Mouse (Mus musculus) urinary bladder, postnatal 0 days (tissue): ENCODE measurements around the gene Vmn1r70. TPM values are rescaled to one million over a fixed set of nuclear protein-coding genes. Genes with fewer than 3 reads are reported as not detected.

Experiments
- polyA plus RNA-seq: library from polyadenylated mRNA; unstranded; fragments of >200 nt; fragmentation: Nextera tagmentation; extraction: Ambion mirVana; gene quantifications from 2 replicates; pipeline ENCODE4 v1.2.1, GENCODE M21; 2015

Gene Vmn1r70
- polyA plus RNA-seq, result not detected in 2 replicates

GRCm38 (mm10) chr7:10631232-10631631 is at the start of gene Vmn1r70:
Vmn1r70 (plus strand) TSS chr7:10631532.

GRCm38 (mm10) chr7:10613559-10613958 is 17.8 kb upstream of the Vmn1r70 start, which contains the start of gene Vmn1r69:
Vmn1r69 (minus strand) TSS chr7:10613659.

Other genes starting within 250 kb of the Vmn1r70 start
- not detected in 2 replicates for gene Vmn1r67, start 188.2 kb upstream of the Vmn1r70 start, polyA plus RNA-seq
- 1.5 and 1.7 TPM in 2 replicates for gene Zik1, start 136.1 kb upstream of the Vmn1r70 start, polyA plus RNA-seq
- gene Vmn1r68, start 73.0 kb upstream of the Vmn1r70 start, polyA plus RNA-seq, result not detected in 2 replicates
- gene Vmn1r69, start 17.9 kb upstream of the Vmn1r70 start, polyA plus RNA-seq, result not detected in 2 replicates
- gene Nlrp4b, start 56.3 kb downstream of the Vmn1r70 start, polyA plus RNA-seq, result not detected in 2 replicates
- gene Vmn1r71, start 122.8 kb downstream of the Vmn1r70 start, polyA plus RNA-seq, result not detected in 2 replicates